Mouse (Mus musculus) mouse trophoblast stem cell (cell line): ENCODE results near the gene Olfr993.

Experiments
- in situ Hi-C, 2 experiments: fragments of 300-500 bp; cut with MseI, MboI; formaldehyde crosslinking; loops; 2 replicates in 1 of 2; 3 replicates in 1 of 2; pipeline ENCODE4 v1.15.1; 2025

Olfr993 gene

GRCm38 (mm10) chr2:85414777-85415176, at the start of gene Olfr993:
Olfr993 (minus strand) TSS chr2:85414877.
- in situ Hi-C loops = no loop called here

GRCm38 (mm10) chr2:85443539-85443938, 28.9 kb upstream of the Olfr993 start, which contains the start of gene Olfr995:
Olfr995 (minus strand) TSS chr2:85443639.
- in situ Hi-C loops = no loop called here

DNA sequence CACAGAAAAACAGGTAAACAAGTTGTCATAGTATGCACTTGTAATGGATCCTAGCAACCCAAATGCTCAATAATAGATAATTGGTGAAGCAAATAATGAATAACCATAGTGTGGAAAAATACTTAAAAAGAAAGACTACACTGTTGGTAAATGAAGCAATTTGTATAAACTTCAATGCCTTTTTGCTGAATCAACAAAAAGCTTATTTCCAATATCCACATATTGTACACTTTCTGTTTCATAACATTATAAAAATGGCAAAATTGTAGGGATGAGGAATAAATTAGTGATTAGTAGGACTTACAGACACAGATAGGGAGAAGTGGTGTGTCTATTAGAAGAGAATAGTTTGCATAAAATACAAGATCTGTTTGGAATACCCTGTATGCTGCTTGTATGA, 27.9 kb upstream of the Olfr993 start:
- in situ Hi-C loops = no loop called here

- in situ Hi-C loops = no loop called here
Measured at GRCm38 (mm10) chr2:85436351-85436750, 21.7 kb upstream of the Olfr993 start, which contains the start of gene Olfr994. Olfr994 (minus strand) TSS chr2:85436451.

- in situ Hi-C loops = no loop called here
Measured at GRCm38 (mm10) chr2:85425893-85426292, 11.2 kb upstream of the Olfr993 start.

DNA sequence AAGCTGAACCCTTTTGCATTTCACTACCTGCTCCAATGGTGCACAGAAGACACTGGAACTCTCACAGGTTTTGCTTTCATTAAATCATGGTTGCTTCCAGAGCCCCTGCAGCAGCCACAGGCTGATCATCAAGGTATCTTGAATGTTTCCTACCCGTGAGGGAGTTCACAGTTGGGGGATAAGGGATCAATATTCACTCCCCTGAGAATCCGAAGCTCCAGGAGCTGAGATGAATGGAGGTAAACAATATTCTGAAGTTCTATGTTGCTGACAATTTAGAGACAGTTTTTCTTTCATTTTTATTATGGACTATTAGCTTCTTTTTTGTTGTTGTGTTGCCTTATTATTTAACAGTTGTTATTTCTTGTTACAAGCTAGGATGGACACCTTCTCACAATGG, 5.3 kb downstream of the Olfr993 start, which contains the start of gene Olfr992:
Gene Olfr992, minus strand, starts transcription at position 101 of the 400 bp plus-strand sequence.
- in situ Hi-C loops = no loop called here
